Mouse (Mus musculus): ENCODE data around the gene Galnt7.

The Galnt7 gene

GRCm38 (mm10) chr8:57652456-57653055, at the start of gene Galnt7:
Gene Galnt7 (minus strand): TSS chr8:57653032.
- DNase-seq: peak; percentile 69 to 73

GRCm38 (mm10) chr8:57688633-57689032, 35.8 kb upstream of the Galnt7 start:
- no peak for DNase-seq

GRCm38 (mm10) chr8:57685803-57686202, 33.0 kb upstream of the Galnt7 start:
- DNase-seq: no peak

GRCm38 (mm10) chr8:57680044-57680443, 27.2 kb upstream of the Galnt7 start:
- DNase-seq: no peak

GRCm38 (mm10) chr8:57664121-57664520, 11.3 kb upstream of the Galnt7 start:
- no peak for DNase-seq

GRCm38 (mm10) chr8:57660019-57660418, 7.2 kb upstream of the Galnt7 start:
- DNase-seq: no peak

GRCm38 (mm10) chr8:57656446-57656845, 3.6 kb upstream of the Galnt7 start:
- DNase-seq: no peak

GRCm38 (mm10) chr8:57654146-57654545, 1.3 kb upstream of the Galnt7 start:
- DNase-seq: no peak

GRCm38 (mm10) chr8:57653768-57654125, 915 bp upstream of the Galnt7 start:
- DNase-seq: no peak

- DNase-seq: peak; percentile 37 to 54
Measured at GRCm38 (mm10) chr8:57653056-57653767, 380 bp upstream of the Galnt7 start.

GRCm38 (mm10) chr8:57651689-57652455, 960 bp downstream of the Galnt7 start:
- peak; percentile 53 to 63 for DNase-seq

- no peak for DNase-seq
Measured at GRCm38 (mm10) chr8:57651357-57651688, 1.5 kb downstream of the Galnt7 start.

GRCm38 (mm10) chr8:57650216-57650615, 2.6 kb downstream of the Galnt7 start:
- no peak for DNase-seq

GRCm38 (mm10) chr8:57647566-57647965, 5.3 kb downstream of the Galnt7 start:
- DNase-seq: no peak

- no peak for DNase-seq
Measured at GRCm38 (mm10) chr8:57644281-57644680, 8.6 kb downstream of the Galnt7 start.

- no peak for DNase-seq
Measured at GRCm38 (mm10) chr8:57642722-57643121, 10.1 kb downstream of the Galnt7 start.

GRCm38 (mm10) chr8:57638925-57639324, 13.9 kb downstream of the Galnt7 start:
- no peak for DNase-seq

- no peak for DNase-seq
Measured at GRCm38 (mm10) chr8:57637599-57638280, 15.1 kb downstream of the Galnt7 start.

GRCm38 (mm10) chr8:57636698-57637097, 16.1 kb downstream of the Galnt7 start:
- DNase-seq: no peak

GRCm38 (mm10) chr8:57636281-57636680, 16.6 kb downstream of the Galnt7 start:
- DNase-seq: no peak

- no peak for DNase-seq
Measured at GRCm38 (mm10) chr8:57631780-57632179, 21.1 kb downstream of the Galnt7 start.

GRCm38 (mm10) chr8:57630148-57630547, 22.7 kb downstream of the Galnt7 start:
- no peak for DNase-seq
